Mouse (Mus musculus) lung, adult 2 months (tissue): ENCODE data around the gene Hoxc5.

ENCODE experiments used
- CTCF ChIP-seq: fragments of 200-500 bp; IDR thresholded peaks from 2 replicates; pipeline ENCODE4 v1.5.1; 2011; ENCODE audit warnings: mild to moderate bottlenecking, low read length, control low read depth; ENCODE audit not compliant: insufficient read depth
- POLR2A ChIP-seq: fragments of 200-500 bp; IDR thresholded peaks from 2 replicates; pipeline ENCODE4 v1.6.1; 2011; ENCODE audit warnings: low read depth, mild to moderate bottlenecking, control low read depth, low read length, borderline replicate concordance; ENCODE audit errors: extremely low read depth

- no peak for TF ChIP-seq CTCF
- no peak for TF ChIP-seq POLR2A
Observed at GRCm38 (mm10) chr15:102934897-102935296, 32.3 kb upstream of the Hoxc5 start.
